ENCODE assay signal across 29 mouse cellular contexts in the genomic region with DNA sequence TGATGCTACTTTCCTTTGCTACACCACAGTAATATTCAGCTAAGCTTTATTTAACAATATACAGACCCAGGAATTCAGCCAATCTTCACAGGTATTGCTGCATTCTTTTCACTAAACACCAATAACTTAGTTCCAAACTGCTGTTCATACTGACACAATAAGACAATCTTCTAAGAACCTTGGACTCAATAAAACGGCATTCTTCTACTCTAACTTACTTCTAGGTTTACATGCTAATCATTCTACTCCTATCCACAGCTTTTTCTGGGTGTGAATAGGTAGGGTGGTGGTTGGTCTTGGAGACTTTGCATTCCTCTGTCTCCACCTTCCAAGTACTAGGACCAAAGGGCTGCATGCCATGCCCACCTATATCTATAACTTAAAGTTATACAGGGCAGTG.
"Had no signal": no experiment of that assay in that cellular context is flagged by ENCODE, and none has a peak within 500 bp of the region (broad histone marks: within the 10 kb centered on the region; RNA-seq: fewer than 3 reads in every experiment).

No protein-coding gene starts in this region.

- H3K27me3 ChIP-seq: embryonic facial prominence, embryonic 12.5 days; embryonic facial prominence, embryonic 13.5 days; embryonic facial prominence, embryonic 15.5 days; forebrain, embryonic 12.5 days; forebrain, embryonic 13.5 days; forebrain, embryonic 15.5 days had no signal

- H3K9ac ChIP-seq: embryonic facial prominence, embryonic 12.5 days; embryonic facial prominence, embryonic 13.5 days; embryonic facial prominence, embryonic 15.5 days; forebrain, embryonic 12.5 days; forebrain, embryonic 13.5 days; forebrain, embryonic 15.5 days; forebrain, postnatal 0 days had no signal

- H3K4me2 ChIP-seq: embryonic facial prominence, embryonic 12.5 days; embryonic facial prominence, embryonic 13.5 days; embryonic facial prominence, embryonic 15.5 days; forebrain, embryonic 12.5 days; forebrain, embryonic 13.5 days; forebrain, embryonic 15.5 days had no signal

- H3K9me3 ChIP-seq: embryonic facial prominence, embryonic 10.5 days; embryonic facial prominence, embryonic 12.5 days; embryonic facial prominence, embryonic 13.5 days; embryonic facial prominence, embryonic 15.5 days; forebrain, embryonic 10.5 days; forebrain, embryonic 12.5 days; forebrain, embryonic 13.5 days; forebrain, embryonic 15.5 days had no signal

- H3K27ac ChIP-seq: embryonic facial prominence, embryonic 10.5 days; embryonic facial prominence, embryonic 12.5 days; embryonic facial prominence, embryonic 13.5 days; embryonic facial prominence, embryonic 15.5 days; forebrain, embryonic 10.5 days; forebrain, embryonic 12.5 days; forebrain, embryonic 13.5 days; forebrain, embryonic 15.5 days; gastrocnemius, adult 2 months had no signal

- DNase-seq: cerebellum, adult 18-20 months; cerebellum, adult 2 months; cerebellum, adult 8-10 months; cerebellum, adult 9-10 months; cerebellum, adult 9-11 months; cerebellum, postnatal 10 days; cerebellum, postnatal 14 days; cerebellum, postnatal 25 days; cerebellum, postnatal 36 days; embryo, embryonic 11 days; forebrain, postnatal 0 days; gastrocnemius, adult 2 months; gastrocnemius, postnatal 10 days; gastrocnemius, postnatal 14 days; gastrocnemius, postnatal 25 days; gastrocnemius, postnatal 36 days; heart, adult 11 months; heart, adult 18-20 months had no signal

- ATAC-seq: forebrain, embryonic 13.5 days; forebrain, embryonic 14.5 days; forebrain, embryonic 15.5 days; forebrain, embryonic 16.5 days; forebrain, postnatal 0 days had no signal

- H3K4me1 ChIP-seq: embryonic facial prominence, embryonic 10.5 days; embryonic facial prominence, embryonic 12.5 days; embryonic facial prominence, embryonic 13.5 days; embryonic facial prominence, embryonic 15.5 days; forebrain, embryonic 10.5 days; forebrain, embryonic 12.5 days; forebrain, embryonic 13.5 days; forebrain, embryonic 15.5 days had no signal

- H3K4me3 ChIP-seq: embryonic facial prominence, embryonic 10.5 days; embryonic facial prominence, embryonic 12.5 days; embryonic facial prominence, embryonic 13.5 days; embryonic facial prominence, embryonic 15.5 days; erythroblast, embryonic 14.5 days; forebrain, embryonic 10.5 days; forebrain, embryonic 12.5 days; forebrain, embryonic 13.5 days; forebrain, embryonic 15.5 days; gastrocnemius, adult 2 months had no signal
